Mouse (Mus musculus): ENCODE data around the gene Acot13. TPM values are rescaled to one million over a fixed set of nuclear protein-coding genes. Genes with fewer than 3 reads are reported as not detected.

Gene Acot13
- polyA plus RNA-seq, 1 experiment: not detected

DNA sequence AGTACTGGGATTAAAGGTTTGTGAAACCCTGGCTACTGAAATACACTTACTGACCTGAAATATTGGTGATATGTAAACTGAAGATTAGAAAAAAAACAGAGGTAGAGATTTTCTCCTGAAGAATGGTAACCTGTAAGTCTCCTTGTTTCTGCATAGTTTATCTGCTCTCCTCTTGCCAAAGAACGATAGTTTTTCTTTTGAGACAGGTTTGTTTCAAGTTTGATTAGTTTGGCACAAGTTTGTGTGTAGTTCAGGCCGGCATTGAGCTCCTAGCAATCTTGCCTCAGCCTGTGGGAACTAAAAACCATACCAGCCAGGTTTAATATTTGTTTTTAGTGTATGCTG, 1.4 kb upstream of the Acot13 start:
- no peak overlapping the region for H3K4me3 ChIP-seq (ENCODE audit: insufficient read depth, low read depth, low read length)
- H3K27ac ChIP-seq (ENCODE audit: insufficient read depth, low read depth, low read length): no peak overlapping the region
- no peak for TF ChIP-seq CTCF (IDR thresholded peaks at IDR 0.05; ENCODE audit: insufficient read depth, low read depth, low read length)
- TF ChIP-seq POLR2A (IDR thresholded peaks at IDR 0.05; ENCODE audit: insufficient read depth, low read depth, low read length): no peak
- peaks cover 4% of the 10 kb centered on the region; the same call in 1 of the 2 replicates for H3K4me1 ChIP-seq (ENCODE audit: control insufficient read depth, insufficient read depth, low read length)
- 8% methylated on average over 2 of the region's 2 CpGs for WGBS

DNA sequence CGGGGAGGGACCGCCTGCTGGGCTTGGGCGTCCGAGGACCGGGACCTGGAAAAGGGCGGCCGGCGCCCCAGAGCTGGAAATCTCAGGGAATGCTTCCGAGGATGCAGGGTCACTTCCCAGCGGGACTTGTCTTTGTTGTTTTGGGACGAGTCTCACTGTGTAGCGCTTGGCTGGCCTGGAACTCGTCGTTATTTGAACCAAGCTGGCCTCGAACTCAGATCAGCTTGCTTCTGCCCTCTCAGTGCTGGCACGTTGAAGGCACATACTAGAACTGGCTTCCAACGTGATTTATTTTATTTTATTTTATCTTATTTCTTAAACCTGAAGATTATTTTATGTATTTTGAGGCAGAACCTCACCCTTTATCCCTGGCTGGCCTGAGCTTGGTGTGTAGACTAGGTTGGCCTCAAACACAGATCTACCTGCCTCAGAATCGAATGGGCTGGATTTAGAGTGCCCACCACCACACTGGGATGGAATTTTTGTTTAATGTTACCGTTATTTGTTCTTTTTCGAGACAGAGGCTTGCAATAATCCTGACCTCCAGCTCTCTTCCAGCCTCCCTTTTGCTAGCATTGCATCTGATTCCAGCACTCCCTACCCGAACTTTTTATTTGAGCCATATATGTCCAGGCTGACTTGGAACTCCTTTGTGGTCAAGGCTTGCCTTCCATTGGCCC, 931 bp upstream of the Acot13 start:
- H3K4me3 ChIP-seq (ENCODE audit: insufficient read depth, low read depth, low read length): peak overlapping the region; percentile 73
- H3K27ac ChIP-seq (ENCODE audit: insufficient read depth, low read depth, low read length): no peak overlapping the region
- 2% methylated on average over 21 of the region's 21 CpGs for WGBS
- peaks cover 4% of the 10 kb centered on the region; the same call in 1 of the 2 replicates for H3K4me1 ChIP-seq (ENCODE audit: control insufficient read depth, insufficient read depth, low read length)
- TF ChIP-seq CTCF (IDR thresholded peaks at IDR 0.05; ENCODE audit: insufficient read depth, low read depth, low read length): no peak
- no peak for TF ChIP-seq POLR2A (IDR thresholded peaks at IDR 0.05; ENCODE audit: insufficient read depth, low read depth, low read length)

DNA sequence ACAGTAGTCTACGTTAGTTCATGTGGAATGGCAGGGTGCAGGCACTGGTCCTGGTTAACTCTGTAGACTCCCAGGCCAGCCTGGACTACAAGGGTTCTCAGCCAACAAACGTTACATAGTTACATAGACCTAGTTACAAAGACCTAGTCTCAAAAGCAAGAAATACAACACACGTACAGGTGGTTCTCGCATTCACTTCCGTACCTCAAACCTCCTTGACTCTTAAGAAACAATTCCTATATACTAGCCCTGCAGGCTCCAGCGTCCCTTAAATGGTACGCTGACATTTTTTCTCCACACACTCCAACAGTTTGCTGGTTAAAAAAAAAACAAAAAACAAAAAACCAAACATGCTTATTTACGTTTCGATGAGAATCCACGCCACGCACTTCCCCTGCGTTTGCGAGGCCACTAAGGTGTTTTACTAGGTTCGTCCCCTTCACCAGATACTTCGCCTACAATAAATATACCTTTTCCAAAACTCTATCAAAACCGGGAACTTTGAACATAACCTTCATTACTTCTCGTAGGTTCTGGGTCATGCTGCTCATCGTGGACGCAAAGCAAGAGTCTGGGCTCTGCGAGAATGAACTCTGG, 486 bp downstream of the Acot13 start:
- WGBS: under 1% methylated on average over 20 of the region's 20 CpGs
- Histone ChIP-seq H3K27ac (ENCODE audit: insufficient read depth, low read depth, low read length) (peak overlapping the region; percentile 76), H3K4me1 (ENCODE audit: control insufficient read depth, insufficient read depth, low read length) (peaks cover 4% of the 10 kb centered on the region; the same call in 1 of the 2 replicates), H3K4me3 (ENCODE audit: insufficient read depth, low read depth, low read length) (peak overlapping the region; percentile 86)
- no peak for TF ChIP-seq CTCF (IDR thresholded peaks at IDR 0.05; ENCODE audit: insufficient read depth, low read depth, low read length)
- TF ChIP-seq POLR2A (IDR thresholded peaks at IDR 0.05; ENCODE audit: insufficient read depth, low read depth, low read length): no peak

DNA sequence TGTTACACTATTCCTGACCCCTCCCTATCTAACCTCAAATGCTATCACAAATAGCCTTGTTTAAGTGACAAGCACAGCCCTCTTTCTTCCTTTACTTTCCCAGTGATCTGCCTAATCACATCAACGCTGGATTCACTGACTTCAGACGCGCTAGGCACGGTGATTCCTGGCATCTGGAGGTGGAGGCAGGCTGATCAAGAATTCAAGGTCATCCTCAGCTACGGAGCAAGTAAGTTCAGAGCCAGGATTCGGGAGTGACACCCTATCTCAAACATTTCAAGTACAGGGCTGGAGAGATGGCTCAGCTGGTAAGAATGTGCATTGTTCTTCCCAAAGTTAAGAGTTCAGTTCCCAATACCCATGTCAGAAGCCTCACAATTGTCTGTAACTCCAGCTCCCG, 5.2 kb downstream of the Acot13 start:
- Histone ChIP-seq H3K4me1 (ENCODE audit: control insufficient read depth, insufficient read depth, low read length) (no peaks in the 10 kb centered on the region; the same call in 1 of the 2 replicates), H3K27ac (ENCODE audit: insufficient read depth, low read depth, low read length) (no peak overlapping the region), H3K4me3 (ENCODE audit: insufficient read depth, low read depth, low read length) (no peak overlapping the region)
- WGBS: 83% methylated on average over 7 of the region's 7 CpGs
- TF ChIP-seq CTCF (IDR thresholded peaks at IDR 0.05; ENCODE audit: insufficient read depth, low read depth, low read length): no peak
- no peak for TF ChIP-seq POLR2A (IDR thresholded peaks at IDR 0.05; ENCODE audit: insufficient read depth, low read depth, low read length)

DNA sequence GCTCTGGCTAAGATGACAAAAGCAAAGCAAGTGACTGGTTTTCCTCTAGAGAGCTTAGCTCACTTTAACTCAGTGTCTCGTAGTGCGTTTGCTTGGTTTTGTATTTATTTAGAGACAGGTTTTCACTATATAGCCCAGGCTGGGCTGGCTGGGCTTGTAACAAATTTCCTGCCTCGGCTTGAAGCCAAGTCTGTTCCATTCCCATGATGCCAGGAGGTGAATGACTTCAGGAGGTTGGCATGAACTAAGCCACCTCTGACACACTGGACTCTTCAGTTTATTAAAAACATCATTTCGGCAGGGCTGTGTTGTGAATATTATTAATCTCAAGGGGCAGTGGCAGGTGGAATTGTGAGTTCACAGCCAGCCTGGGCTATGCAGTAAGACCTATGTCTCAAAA, 5.8 kb downstream of the Acot13 start:
- Histone ChIP-seq H3K4me3 (ENCODE audit: insufficient read depth, low read depth, low read length) (no peak overlapping the region), H3K27ac (ENCODE audit: insufficient read depth, low read depth, low read length) (no peak overlapping the region), H3K4me1 (ENCODE audit: control insufficient read depth, insufficient read depth, low read length) (no peaks in the 10 kb centered on the region; the same call in 1 of the 2 replicates)
- TF ChIP-seq CTCF (IDR thresholded peaks at IDR 0.05; ENCODE audit: insufficient read depth, low read depth, low read length) (no peak), POLR2A (IDR thresholded peaks at IDR 0.05; ENCODE audit: insufficient read depth, low read depth, low read length) (no peak)
- 82% methylated on average over 4 of the region's 4 CpGs for WGBS

DNA sequence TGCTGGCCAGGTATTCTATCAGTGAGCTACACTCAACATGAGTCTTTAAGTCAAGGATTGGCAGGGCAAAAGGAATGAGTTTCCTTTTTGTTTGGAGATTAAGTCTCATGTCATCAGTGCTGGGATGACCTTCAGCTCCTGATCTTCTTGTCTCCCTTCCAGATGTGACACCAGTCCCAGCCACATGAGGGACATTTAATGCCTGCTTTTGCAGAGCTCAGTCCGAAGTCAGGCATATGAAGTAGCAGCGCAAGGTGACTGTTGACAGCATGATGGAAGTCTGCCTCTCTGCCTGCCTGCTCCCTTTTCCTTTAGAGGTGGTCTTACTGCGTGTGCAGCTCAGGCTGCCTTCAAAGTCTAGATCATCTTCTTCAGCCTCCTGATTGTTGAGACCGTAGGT, 6.7 kb downstream of the Acot13 start:
- no peak for TF ChIP-seq POLR2A (IDR thresholded peaks at IDR 0.05; ENCODE audit: insufficient read depth, low read depth, low read length)
- no peak for TF ChIP-seq CTCF (IDR thresholded peaks at IDR 0.05; ENCODE audit: insufficient read depth, low read depth, low read length)
- no peaks in the 10 kb centered on the region; the same call in 1 of the 2 replicates for H3K4me1 ChIP-seq (ENCODE audit: control insufficient read depth, insufficient read depth, low read length)
- 95% methylated on average over 4 of the region's 4 CpGs for WGBS
- H3K27ac ChIP-seq (ENCODE audit: insufficient read depth, low read depth, low read length): no peak overlapping the region
- no peak overlapping the region for H3K4me3 ChIP-seq (ENCODE audit: insufficient read depth, low read depth, low read length)

DNA sequence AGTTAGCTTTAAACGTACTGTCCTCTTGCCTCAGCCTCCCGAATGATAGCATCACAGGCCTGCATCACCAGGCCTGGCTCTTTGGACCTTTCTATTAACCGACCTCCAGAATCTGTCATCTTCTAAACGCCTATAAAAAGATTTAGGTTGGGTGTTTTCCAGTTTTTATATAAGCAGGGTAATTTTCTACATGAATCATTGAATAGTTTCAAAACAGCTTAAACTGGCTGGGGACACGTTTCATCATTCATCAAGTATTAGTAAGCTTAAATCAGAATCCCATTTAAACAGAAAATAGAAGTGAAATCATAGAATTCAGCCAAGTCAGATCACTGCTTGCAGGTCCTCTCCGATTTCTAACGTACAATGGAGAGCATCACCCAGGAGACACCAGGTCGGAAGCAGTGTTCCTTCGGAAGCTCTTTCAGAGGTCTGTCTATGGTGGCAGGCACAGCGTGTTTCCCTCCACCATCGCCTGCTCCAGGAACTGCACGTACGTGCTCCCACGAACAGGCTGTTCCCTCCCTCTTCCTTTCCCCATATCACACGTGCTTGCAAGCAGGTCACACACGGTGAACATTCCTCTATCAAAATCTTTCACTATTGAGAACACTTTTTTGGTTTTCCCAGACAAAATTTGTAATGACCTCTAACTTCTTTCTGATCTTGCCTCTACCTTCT, 8.5 kb downstream of the Acot13 start:
- TF ChIP-seq POLR2A (IDR thresholded peaks at IDR 0.05; ENCODE audit: insufficient read depth, low read depth, low read length) (no peak), CTCF (IDR thresholded peaks at IDR 0.05; ENCODE audit: insufficient read depth, low read depth, low read length) (no peak)
- WGBS: 89% methylated on average over 16 of the region's 16 CpGs
- Histone ChIP-seq H3K4me3 (ENCODE audit: insufficient read depth, low read depth, low read length) (no peak overlapping the region), H3K27ac (ENCODE audit: insufficient read depth, low read depth, low read length) (no peak overlapping the region), H3K4me1 (ENCODE audit: control insufficient read depth, insufficient read depth, low read length) (no peaks in the 10 kb centered on the region; the same call in 1 of the 2 replicates)

DNA sequence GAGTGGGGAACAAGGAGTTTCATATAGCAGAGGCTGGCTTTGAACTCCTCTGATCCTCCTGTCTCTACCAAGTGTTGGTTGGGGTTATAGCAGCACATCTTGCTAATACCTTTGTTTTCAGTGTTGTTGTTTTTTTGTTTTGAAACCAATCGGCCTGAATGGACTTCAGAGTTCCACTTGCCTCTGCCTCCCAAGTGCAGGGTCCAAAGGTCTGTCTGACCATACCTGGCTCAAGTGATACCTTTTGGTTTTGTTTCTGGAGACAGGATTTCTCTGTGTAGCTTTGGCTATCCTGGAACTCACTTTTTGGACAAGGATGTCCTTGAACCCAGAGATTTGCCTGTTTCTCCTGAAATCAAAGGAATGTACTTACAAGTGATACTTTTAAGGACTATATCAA, 11.4 kb downstream of the Acot13 start:
- H3K27ac ChIP-seq (ENCODE audit: insufficient read depth, low read depth, low read length): no peak overlapping the region
- H3K4me1 ChIP-seq (ENCODE audit: control insufficient read depth, insufficient read depth, low read length): no peaks in the 10 kb centered on the region
- TF ChIP-seq CTCF (IDR thresholded peaks at IDR 0.05; ENCODE audit: insufficient read depth, low read depth, low read length): no peak
- no peak for TF ChIP-seq POLR2A (IDR thresholded peaks at IDR 0.05; ENCODE audit: insufficient read depth, low read depth, low read length)
- no peak overlapping the region for H3K4me3 ChIP-seq (ENCODE audit: insufficient read depth, low read depth, low read length)
- 82% methylated on average over 1 of the region's 1 CpGs for WGBS
